9 mouse cellular contexts compared by ENCODE assay signal in genomic region chr10:121641272-121642053, GRCm38 (mm10). TPM values are rescaled to one million over a fixed set of nuclear protein-coding genes. Genes with fewer than 3 reads are reported as not detected.
A peak's percentile ranks its signal among the peaks of the same experiment; 100 is the strongest.
DNase-seq lines count a peak whose midpoint lies in the region; ATAC-seq lines count a peak whose summit lies in the region.
"Had no signal": no experiment of that assay in that cellular context is flagged by ENCODE, and none has a peak within 500 bp of the region (broad histone marks: within the 10 kb centered on the region; RNA-seq: fewer than 3 reads in every experiment).

D930020B18Rik (plus strand) TSS chr10:121641588.

- intact Hi-C loops in left cerebral cortex, postnatal 25 days (cut with DNase I), result loop anchor here (5.0 kb wide), 1 partner anchor 46 kb away; no protein-coding TSS in a partner anchor

- no peak within 1 kb of the TSS for H3K27ac ChIP-seq in brown adipose tissue, adult 24 weeks (replicated peaks; ENCODE audit: low read depth, low read length)

- DNase-seq in right cerebral cortex, postnatal 14 days, result peak; percentile 14
- DNase-seq in right cerebral cortex, postnatal 36 days (ENCODE audit: low spot score in 2 of 2), result no peak
- peak; percentile 57 for DNase-seq in forelimb bud, embryonic 11.5 days (ENCODE audit: low read depth, low spot score)
- peak; percentile 4 to 29 for DNase-seq in kidney, postnatal 36 days
- peak; percentile 41 for DNase-seq in thymus, postnatal 14 days
- DNase-seq in left cerebral cortex, postnatal 25 days (ENCODE audit: low spot score in 2 of 2), result no peak

- peaks cover 2% of the 10 kb centered on the region; the same call in 1 of the 2 replicates for H3K4me1 ChIP-seq in brown adipose tissue, adult 24 weeks (ENCODE audit: control insufficient read depth, insufficient read depth, insufficient read length, low read length)

- ATAC-seq in megakaryocyte-erythroid progenitor cell, adult 5-6 weeks (replicated peaks; ENCODE audit: low FRiP score, low TSS enrichment, poor library complexity, severe bottlenecking), result 0 out of 2 replicates have a peak, but pooled peaks have one; percentile 28

- H3K4me3 ChIP-seq in brown adipose tissue, adult 24 weeks (ENCODE audit: insufficient read depth, low read depth, low read length), result peak within 1 kb of the TSS; percentile 46

RNA-seq across cellular contexts. Expression of gene D930020B18Rik, which starts in this region (rescaled TPM):
- polyA plus RNA-seq in brown adipose tissue, adult 24 weeks (2012; ENCODE audit: insufficient read depth, insufficient read length, missing spikeins), result not detected in 2 replicates
- total RNA-seq in megakaryocyte-erythroid progenitor cell, adult 5-6 weeks (2014; fragmentation: Nextera tagmentation), result not detected in 2 replicates
- not detected in 2 replicates for total RNA-seq in megakaryocyte-erythroid progenitor cell, adult 5-6 weeks (2017)
- under 1 TPM; 0.11 to 0.32 TPM for total RNA-seq in left cerebral cortex, postnatal 25 days (2021)
- total RNA-seq: gastrocnemius, postnatal 4 days had no signal

Comparison
In these comparisons a context has a peak if more than half of its experiments do, and no peak if none do; other contexts are left out.
1. DNase-seq: peak in right cerebral cortex, postnatal 14 days (single experiment), forelimb bud, embryonic 11.5 days (single experiment), kidney, postnatal 36 days (2 of 2) and thymus, postnatal 14 days (single experiment); none in right cerebral cortex, postnatal 36 days (0 of 2) and left cerebral cortex, postnatal 25 days (0 of 2).
2. Peak in ATAC-seq in megakaryocyte-erythroid progenitor cell, adult 5-6 weeks; RNA of the gene not detected or under 1 TPM.